Mouse (Mus musculus) kidney, adult 2 months (tissue): ENCODE measurements at regions not wholly inside any gene's neighbourhood (a gene's known extent, or its start where the extent isn't known, plus 50 kb on each side); places are given as distances from the start of the nearest gene placed in this dataset.

ENCODE experiments used
- CTCF ChIP-seq: fragments of 200-500 bp; conservative IDR thresholded peaks from 2 replicates; pipeline ENCODE4 v1.5.1; 2011; ENCODE audit warnings: low read depth, mild to moderate bottlenecking, control low read depth, low read length, moderate library complexity, mixed read lengths; ENCODE audit not compliant: insufficient read depth, insufficient read length
- POLR2A ChIP-seq: fragments of 200-500 bp; IDR thresholded peaks from one replicate; pipeline ENCODE4 v1.6.1; 2011; ENCODE audit warnings: low read depth, low read length, control low read depth

GRCm38 (mm10) chr6:140297561-140297960 is 126.3 kb upstream of the Plekha5 start:
- TF ChIP-seq POLR2A (no peak), CTCF (no peak)
